ENCODE assay signal across 19 mouse cellular contexts in genomic region chr5:64430501-64430900, GRCm38 (mm10).
DNase-seq lines count a peak whose midpoint lies in the region; ATAC-seq and TF ChIP-seq lines count a peak whose summit lies in the region.
"Had no signal": no experiment of that assay in that cellular context is flagged by ENCODE, and none has a peak within 500 bp of the region (broad histone marks: within the 10 kb centered on the region; RNA-seq: fewer than 3 reads in every experiment).

No protein-coding gene starts in this region.

- no peak overlapping the region for H3K4me2 ChIP-seq in intestine, postnatal 0 days (replicated peaks; ENCODE audit: low read depth)
- H3K4me2 ChIP-seq in midbrain, embryonic 11.5 days: no peak overlapping the region
- H3K4me2 ChIP-seq: limb, embryonic 12.5 days; liver, embryonic 13.5 days; neural tube, embryonic 12.5 days had no signal

- no peak overlapping the region for H3K4me3 ChIP-seq in heart, adult 2 months
- no peak overlapping the region for H3K4me3 ChIP-seq in heart, embryonic 10.5 days
- no peak overlapping the region for H3K4me3 ChIP-seq in intestine, postnatal 0 days (ENCODE audit: low read depth, low read length)
- no peak overlapping the region for H3K4me3 ChIP-seq in midbrain, embryonic 11.5 days (ENCODE audit: low read depth, low read length)
- H3K4me3 ChIP-seq: limb, embryonic 12.5 days; liver, embryonic 13.5 days; midbrain, embryonic 10.5 days; neural tube, embryonic 12.5 days had no signal

- no peak overlapping the region for H3K27ac ChIP-seq in heart, adult 2 months
- no peak overlapping the region for H3K27ac ChIP-seq in heart, embryonic 10.5 days
- H3K27ac ChIP-seq in intestine, postnatal 0 days (ENCODE audit: low read depth, low read length): no peak overlapping the region
- no peak overlapping the region for H3K27ac ChIP-seq in midbrain, embryonic 11.5 days (ENCODE audit: low read depth, low read length)
- H3K27ac ChIP-seq: hindbrain, postnatal 0 days; limb, embryonic 12.5 days; liver, embryonic 13.5 days; midbrain, embryonic 10.5 days; neural tube, embryonic 12.5 days had no signal

- no peaks in the 10 kb centered on the region for H3K9me3 ChIP-seq in heart, embryonic 10.5 days
- no peaks in the 10 kb centered on the region for H3K9me3 ChIP-seq in intestine, postnatal 0 days (ENCODE audit: control insufficient read depth)
- no peaks in the 10 kb centered on the region for H3K9me3 ChIP-seq in midbrain, embryonic 11.5 days (ENCODE audit: control insufficient read depth, low read length)
- H3K9me3 ChIP-seq: limb, embryonic 12.5 days; liver, embryonic 13.5 days; midbrain, embryonic 10.5 days; neural tube, embryonic 12.5 days had no signal

- H3K9ac ChIP-seq in heart, adult 2 months (ENCODE audit: low read depth, low read length): no peak overlapping the region
- no peak overlapping the region for H3K9ac ChIP-seq in intestine, postnatal 0 days (ENCODE audit: low read depth, low read length)
- H3K9ac ChIP-seq in midbrain, embryonic 11.5 days (ENCODE audit: low read length): no peak overlapping the region
- H3K9ac ChIP-seq: limb, embryonic 12.5 days; liver, embryonic 13.5 days; neural tube, embryonic 12.5 days had no signal

- no peaks in the 10 kb centered on the region for H3K27me3 ChIP-seq in heart, adult 2 months (ENCODE audit: control insufficient read depth, insufficient read depth, low read length)
- no peaks in the 10 kb centered on the region; the same call in 1 of the 2 replicates for H3K27me3 ChIP-seq in heart, embryonic 10.5 days (ENCODE audit: insufficient read depth, poor library complexity, severe bottlenecking)
- H3K27me3 ChIP-seq in intestine, postnatal 0 days (replicated peaks; ENCODE audit: control insufficient read depth, insufficient read depth, low read length): no peaks in the 10 kb centered on the region
- H3K27me3 ChIP-seq in midbrain, embryonic 11.5 days (ENCODE audit: control insufficient read depth, insufficient read depth, low read length): no peaks in the 10 kb centered on the region
- H3K27me3 ChIP-seq: limb, embryonic 12.5 days; liver, embryonic 13.5 days; neural tube, embryonic 12.5 days had no signal

- no peaks in the 10 kb centered on the region for H3K36me3 ChIP-seq in heart, adult 2 months (ENCODE audit: control insufficient read depth, insufficient read depth, low read length)
- H3K36me3 ChIP-seq in heart, embryonic 10.5 days: no peaks in the 10 kb centered on the region
- H3K36me3 ChIP-seq in intestine, postnatal 0 days (ENCODE audit: control insufficient read depth, insufficient read depth): no peaks in the 10 kb centered on the region
- H3K36me3 ChIP-seq in midbrain, embryonic 11.5 days (ENCODE audit: control insufficient read depth, insufficient read depth, low read length): no peaks in the 10 kb centered on the region
- H3K36me3 ChIP-seq: limb, embryonic 12.5 days; liver, embryonic 13.5 days; midbrain, embryonic 10.5 days; neural tube, embryonic 12.5 days had no signal

- TF ChIP-seq POLR2A in heart, adult 2 months (IDR thresholded peaks at IDR 0.05; ENCODE audit: insufficient read depth, low read depth, low read length): no peak

- ATAC-seq in intestine, postnatal 0 days: peak; percentile 72
- no peak for ATAC-seq in midbrain, embryonic 11.5 days (ENCODE audit: low FRiP score)
- ATAC-seq: hindbrain, postnatal 0 days had no signal

- TF ChIP-seq EP300 in heart, adult 2 months (IDR thresholded peaks at IDR 0.05; ENCODE audit: insufficient read depth, low read depth, low read length): no peak

- TF ChIP-seq CTCF in heart, adult 2 months (IDR thresholded peaks at IDR 0.05): peak; percentile 6; the same call in 1 of the 2 replicates
- peak; percentile 60 for TF ChIP-seq CTCF in intestine, postnatal 0 days (IDR thresholded peaks at IDR 0.05; ENCODE audit: low read depth)

- intact Hi-C loops in heart, adult 2 months (cut with DNase I): no loop called here

- H3K4me1 ChIP-seq in heart, adult 2 months (ENCODE audit: control insufficient read depth, insufficient read depth, low read length): peaks cover 3% of the 10 kb centered on the region
- H3K4me1 ChIP-seq in heart, embryonic 10.5 days: no peaks in the 10 kb centered on the region
- no peaks in the 10 kb centered on the region; the same call in 1 of the 2 replicates for H3K4me1 ChIP-seq in intestine, postnatal 0 days (replicated peaks; ENCODE audit: control insufficient read depth, insufficient read depth, low read length)
- H3K4me1 ChIP-seq in midbrain, embryonic 11.5 days (ENCODE audit: control insufficient read depth, insufficient read depth, low read length): no peaks in the 10 kb centered on the region
- H3K4me1 ChIP-seq: limb, embryonic 12.5 days; midbrain, embryonic 10.5 days; neural tube, embryonic 12.5 days had no signal

- WGBS in heart, adult 2 months: 91% methylated on average over 3 of the region's 3 CpGs
- WGBS in heart, embryonic 10.5 days: 79% methylated on average over 3 of the region's 3 CpGs
- WGBS in intestine, postnatal 0 days: 39% methylated on average over 3 of the region's 3 CpGs
- 91% methylated on average over 3 of the region's 3 CpGs for WGBS in midbrain, embryonic 11.5 days

- DNase-seq in heart, adult 2 months: no peak
- no peak for DNase-seq in heart, embryonic 10.5 days (ENCODE audit: low spot score)
- peak; percentile 27 for DNase-seq in urinary bladder, adult 2 months (ENCODE audit: low spot score)
- DNase-seq in urinary bladder, postnatal 10 days (ENCODE audit: low spot score): no peak
- DNase-seq in urinary bladder, postnatal 36 days (ENCODE audit: low spot score in 2 of 2): peak; percentile 65 to 71
- no peak for DNase-seq in cerebellum, adult 9-10 months
- DNase-seq in midbrain, embryonic 11.5 days (ENCODE audit: low spot score, missing footprints): no peak
- DNase-seq: adrenal gland, adult 2 months; B cell, adult 2 months; cerebellum, adult 11 months; cerebellum, postnatal 36 days; heart, postnatal 4 days; liver, embryonic 13.5 days; thymus, postnatal 4 days had no signal

- no peaks in the 10 kb centered on the region for H3K79me2 ChIP-seq in heart, adult 2 months (replicated peaks; ENCODE audit: control insufficient read depth, insufficient read depth, low read length)

Comparison
In these comparisons a context has a peak if more than half of its experiments do, and no peak if none do; other contexts are left out.
1. DNase-seq: peak in urinary bladder, adult 2 months (single experiment) and urinary bladder, postnatal 36 days (2 of 2); none in heart, adult 2 months (0 of 2), heart, embryonic 10.5 days (single experiment), urinary bladder, postnatal 10 days (single experiment), cerebellum, adult 9-10 months (single experiment) and midbrain, embryonic 11.5 days (single experiment).